Mouse (Mus musculus): ENCODE results near the gene Lag3. TPM values are rescaled to one million over a fixed set of nuclear protein-coding genes. Genes with fewer than 3 reads are reported as not detected.
A peak's percentile ranks its signal among the peaks of the same experiment; 100 is the strongest.

Lag3 gene
- total and polyA plus RNA-seq, 3 experiments, result 0.52 to 2.0 (median 1.2) TPM

DNA sequence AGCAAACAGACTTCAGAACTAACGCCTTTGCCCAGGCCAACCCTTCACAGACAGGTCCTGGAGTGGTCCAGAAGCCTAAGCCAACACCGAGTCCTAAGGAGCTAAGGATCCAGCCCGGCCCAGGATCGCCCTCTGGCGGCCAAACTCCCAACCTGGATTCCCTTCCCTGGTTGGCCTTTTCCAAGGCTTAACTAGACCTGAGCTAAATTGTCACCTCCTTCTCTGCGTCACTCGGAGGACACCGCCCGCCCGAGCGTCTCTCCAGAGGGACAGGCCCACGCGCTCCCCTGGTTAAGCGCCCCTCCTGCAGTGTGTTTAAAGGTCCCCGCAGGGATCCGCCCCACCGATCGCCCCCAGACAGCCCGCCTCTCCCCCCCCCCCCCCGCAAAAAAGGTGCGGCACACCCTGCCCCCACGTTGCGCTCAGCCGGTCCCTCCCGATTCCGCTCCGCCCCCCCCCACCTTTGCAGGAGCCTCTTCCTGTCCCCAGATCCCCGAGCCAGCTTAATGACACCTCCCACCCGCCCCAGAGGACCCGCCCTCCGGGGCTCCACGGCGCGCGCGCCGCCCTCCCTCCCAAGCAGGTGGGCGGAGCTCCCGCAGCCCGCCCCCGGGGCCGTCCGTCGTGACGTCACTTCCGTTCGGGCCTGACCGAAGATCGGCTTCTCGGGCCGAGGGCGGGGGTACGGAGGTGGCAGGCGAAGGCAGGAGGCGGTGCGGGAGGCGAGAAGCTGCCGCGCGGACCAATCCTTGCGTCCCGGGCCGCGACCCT, 19.4 kb upstream of the Lag3 start, which contains the start of gene Mlf2:
Gene Mlf2, plus strand, starts transcription at position 633 of the 771 bp plus-strand sequence.
- in situ Hi-C loops (cut with MboI; ENCODE audit: low pct_ligation_motif_present, low pct_unique_long_range_greater_than_20kb, low sequenced_read_pairs) (loop anchor here (10.0 kb wide), 1 partner anchor 86 kb away; the partner anchor contains the start of gene Gnb3), dilution Hi-C loops (cut with MboI; ENCODE audit: extremely low pct_ligation_motif_present, extremely low pct_unique_long_range_greater_than_20kb, low sequenced_read_pairs) (no loop called here)
- H3K27ac ChIP-seq (ENCODE audit: insufficient read depth, low read depth), result peak within 1 kb of the TSS; percentile 72
- H3K4me1 ChIP-seq (ENCODE audit: control insufficient read depth in 1 of 2, insufficient read depth in 2 of 2), result peaks cover 5 to 18% of the 10 kb centered on the region in 2 experiments
- H3K4me3 ChIP-seq (replicated peaks in 1 of 3; ENCODE audit: low read depth in 2 of 3, low read length in 2 of 3, poor library complexity in 1 of 3), result peak within 1 kb of the TSS; percentile 76 to 99 (median 95)
- peak; percentile 95 for DNase-seq (ENCODE audit: extremely low read depth)
- peak within 1 kb of the TSS; percentile 96 for H3K9ac ChIP-seq (ENCODE audit: insufficient read depth, low read depth)
- H3K4me2 ChIP-seq (ENCODE audit: insufficient read depth, low read depth, poor library complexity, severe bottlenecking), result peak within 1 kb of the TSS; percentile 83
- peaks cover 27 to 33% of the 10 kb centered on the region in 2 experiments for H3K36me3 ChIP-seq (replicated peaks in 1 of 2; ENCODE audit: control insufficient read depth in 1 of 2, insufficient read depth in 1 of 2, low read length in 1 of 2)
- TF ChIP-seq PAX5 (IDR thresholded peaks at IDR 0.05; ENCODE audit: low read length) (no peak), POLR2AphosphoS2 (IDR thresholded peaks at IDR 0.05; ENCODE audit: low read depth, low read length) (peak; percentile 58; the same call in 1 of the 2 replicates), EP300 (IDR thresholded peaks at IDR 0.05; ENCODE audit: low read length) (no peak), TBP (conservative IDR thresholded peaks at IDR 0.05; ENCODE audit: low read depth, low read length) (no peak), MEF2A (IDR thresholded peaks at IDR 0.05; ENCODE audit: borderline replicate concordance, low read depth, low read length) (peak; percentile 41), MYC (IDR thresholded peaks at IDR 0.05; ENCODE audit: low read depth, low read length) (0 out of 2 replicates have a peak, but pooled peaks have one; percentile 51), JUN (IDR thresholded peaks at IDR 0.05; ENCODE audit: insufficient read depth, low read depth, low read length) (no peak), BHLHE40 (IDR thresholded peaks at IDR 0.05; ENCODE audit: low read depth, low read length) (no peak), CHD1 (IDR thresholded peaks at IDR 0.05; ENCODE audit: low read depth, low read length) (no peak), POLR2A (IDR thresholded peaks at IDR 0.05; ENCODE audit: low read depth, low read length) (peak; percentile 85), KAT2A (IDR thresholded peaks at IDR 0.05; ENCODE audit: insufficient replicate concordance, low read length) (0 out of 2 replicates have a peak, but pooled peaks have one; percentile 48), CTCF (conservative IDR thresholded peaks at IDR 0.05 in 1 of 2, IDR thresholded peaks at IDR 0.05 in 1 of 2; ENCODE audit: low read depth in 2 of 2, low read length in 2 of 2) (peak; percentile 71 to 95), ZC3H11A (IDR thresholded peaks at IDR 0.05; ENCODE audit: low read depth, low read length) (peak; percentile 36; the same call in 1 of the 2 replicates), HCFC1 (IDR thresholded peaks at IDR 0.05; ENCODE audit: low read depth, low read length) (peak; percentile 68), USF2 (conservative IDR thresholded peaks at IDR 0.05; ENCODE audit: low read depth, low read length) (no peak), MAZ (IDR thresholded peaks at IDR 0.05; ENCODE audit: low read depth, low read length) (peak; percentile 95), IRF4 (IDR thresholded peaks at IDR 0.05; ENCODE audit: low read depth, low read length) (peak; percentile 49; the same call in 1 of the 2 replicates), MAX (IDR thresholded peaks at IDR 0.05; ENCODE audit: low read length) (no peak), SMC3 (IDR thresholded peaks at IDR 0.05; ENCODE audit: low read depth, low read length) (peak; percentile 94), RAD21 (IDR thresholded peaks at IDR 0.05; ENCODE audit: low read depth, low read length) (peak; percentile 86), USF1 (IDR thresholded peaks at IDR 0.05; ENCODE audit: low read depth, low read length) (no peak), ETS1 (conservative IDR thresholded peaks at IDR 0.05; ENCODE audit: low read depth, low read length) (no peak; the same call in 1 of the 2 replicates), TCF12 (IDR thresholded peaks at IDR 0.05; ENCODE audit: low read depth, low read length) (peak; percentile 78), RCOR1 (conservative IDR thresholded peaks at IDR 0.05; ENCODE audit: low read depth, low read length) (no peak), ELF1 (IDR thresholded peaks at IDR 0.05; ENCODE audit: low read depth, low read length) (peak; percentile 76), NRF1 (IDR thresholded peaks at IDR 0.05; ENCODE audit: low read depth, low read length) (peak; percentile 73), ZNF384 (IDR thresholded peaks at IDR 0.05; ENCODE audit: low read depth, low read length) (no peak), GABPA (IDR thresholded peaks at IDR 0.05; ENCODE audit: insufficient replicate concordance, low read depth, low read length) (no peak), NELFE (IDR thresholded peaks at IDR 0.05; ENCODE audit: low read depth, low read length) (peak; percentile 84), E2F4 (IDR thresholded peaks at IDR 0.05; ENCODE audit: insufficient replicate concordance, low read depth, low read length) (no peak), UBTF (IDR thresholded peaks at IDR 0.05; ENCODE audit: low read depth, low read length) (peak; percentile 87; the same call in 1 of the 2 replicates), MXI1 (IDR thresholded peaks at IDR 0.05; ENCODE audit: low read depth, low read length) (peak; percentile 63), ZMIZ1 (IDR thresholded peaks at IDR 0.05; ENCODE audit: low read depth, low read length) (peak; percentile 88), SIN3A (IDR thresholded peaks at IDR 0.05; ENCODE audit: low read length) (no peak; the same call in none of the 2 replicates), ZKSCAN1 (IDR thresholded peaks at IDR 0.05; ENCODE audit: borderline replicate concordance, low read depth, low read length) (no peak), MAFK (IDR thresholded peaks at IDR 0.05; ENCODE audit: insufficient replicate concordance, low read length) (no peak), CHD2 (IDR thresholded peaks at IDR 0.05; ENCODE audit: low read length) (peak; percentile 55; the same call in 1 of the 2 replicates), JUND (conservative IDR thresholded peaks at IDR 0.05; ENCODE audit: low read depth, low read length) (no peak)
- no peaks in the 10 kb centered on the region for H3K27me3 ChIP-seq (replicated peaks)
- H3K79me2 ChIP-seq (replicated peaks; ENCODE audit: control insufficient read depth, extremely low read depth, insufficient read depth, poor library complexity, severe bottlenecking), result peaks cover 14% of the 10 kb centered on the region
- H3K9me3 ChIP-seq (replicated peaks; ENCODE audit: low read length), result peaks cover 2% of the 10 kb centered on the region
